Mouse (Mus musculus) thymus, adult 2 months (tissue): Measurements from ENCODE around the gene Dock8. TPM values are rescaled to one million over a fixed set of nuclear protein-coding genes. Genes with fewer than 3 reads are reported as not detected.

Experiments
- DNase-seq: peaks from one replicate; pipeline ENCODE4 v3.0.0; 2021
- H3K27ac ChIP-seq: fragments of 200-500 bp; 2 replicates; pipeline ENCODE4 v1.5.1; 2012; ENCODE audit warnings: low read length, control low read depth; ENCODE audit not compliant: control insufficient read depth, insufficient read depth
- H3K27me3 ChIP-seq: fragments of 200-500 bp; 2 replicates; pipeline ENCODE4 v1.6.1; 2012; ENCODE audit warnings: mild to moderate bottlenecking, low read length, moderate library complexity, mixed read lengths; ENCODE audit not compliant: control insufficient read depth, insufficient read depth
- H3K36me3 ChIP-seq: fragments of 200-500 bp; 2 replicates; pipeline ENCODE4 v1.6.1; 2012; ENCODE audit warnings: mild to moderate bottlenecking, low read length, moderate library complexity; ENCODE audit not compliant: control insufficient read depth, insufficient read depth
- H3K4me1 ChIP-seq: fragments of 200-500 bp; replicated peaks from 2 replicates; pipeline ENCODE4 v1.6.1; 2012; ENCODE audit warnings: low read length; ENCODE audit not compliant: control insufficient read depth, insufficient read depth
- H3K4me3 ChIP-seq: fragments of 200-500 bp; 2 replicates; pipeline ENCODE4 v1.5.1; 2012; ENCODE audit warnings: mild to moderate bottlenecking, low read length, control low read depth, moderate library complexity; ENCODE audit not compliant: control insufficient read depth, insufficient read depth
- CTCF ChIP-seq: fragments of 200-500 bp; IDR thresholded peaks from 2 replicates; pipeline ENCODE4 v1.5.1; 2012; ENCODE audit warnings: mild to moderate bottlenecking, control low read depth, low read length, moderate library complexity, borderline replicate concordance; ENCODE audit not compliant: control insufficient read depth, poor library complexity, insufficient read depth; ENCODE audit errors: extremely low read depth
- POLR2A ChIP-seq: fragments of 200-500 bp; IDR thresholded peaks from 2 replicates; pipeline ENCODE4 v1.6.1; 2012; ENCODE audit warnings: mild to moderate bottlenecking, low read length, control low read depth, moderate library complexity; ENCODE audit not compliant: control insufficient read depth, poor library complexity, insufficient read depth; ENCODE audit errors: extremely low read depth
- WGBS: fragments of 180-500 bp; shearing (Covaris S2); methylation state at CpG from one replicate; pipeline ENCODE4 v1.1.7; 2018; 5-methylcytosine and 5-hydroxymethylcytosine counted together
- polyA plus RNA-seq: library from polyadenylated mRNA; depleted of rRNA; stranded (reverse); fragments of >200 nt; gene quantifications from 2 replicates; pipeline ENCODE4 v1.2.3, GENCODE M21; 2012

Dock8 gene
- polyA plus RNA-seq, 1 experiment, result 87.3 TPM

- Histone ChIP-seq H3K27me3 (no peaks in the 10 kb centered on the region), H3K4me3 (no peak overlapping the region), H3K36me3 (peaks cover 92% of the 10 kb centered on the region), H3K4me1 (no peaks in the 10 kb centered on the region), H3K27ac (no peak overlapping the region)
- DNase-seq, result no peak
- TF ChIP-seq CTCF, result no peak
- no peak for TF ChIP-seq POLR2A
- 97% methylated on average over 17 of the region's 17 CpGs for WGBS
Observed at GRCm38 (mm10) chr19:25144110-25145028, 145.0 kb downstream of the Dock8 start.

GRCm38 (mm10) chr19:25145116-25145515 lies 145.8 kb downstream of the Dock8 start:
- DNase-seq, result no peak
- Histone ChIP-seq H3K36me3 (peaks cover 92% of the 10 kb centered on the region), H3K4me1 (no peaks in the 10 kb centered on the region), H3K4me3 (no peak overlapping the region), H3K27ac (no peak overlapping the region), H3K27me3 (no peaks in the 10 kb centered on the region)
- 96% methylated on average over 5 of the region's 5 CpGs for WGBS
- TF ChIP-seq POLR2A (no peak), CTCF (no peak)

GRCm38 (mm10) chr19:25146122-25146521 lies 146.8 kb downstream of the Dock8 start:
- DNase-seq, result no peak
- H3K4me1 ChIP-seq, result no peaks in the 10 kb centered on the region
- peaks cover 92% of the 10 kb centered on the region for H3K36me3 ChIP-seq
- H3K27ac ChIP-seq, result no peak overlapping the region
- H3K27me3 ChIP-seq, result no peaks in the 10 kb centered on the region
- 95% methylated on average over 4 of the region's 4 CpGs for WGBS
- no peak overlapping the region for H3K4me3 ChIP-seq
- TF ChIP-seq POLR2A (no peak), CTCF (no peak)

GRCm38 (mm10) chr19:25149788-25150187 lies 150.5 kb downstream of the Dock8 start:
- H3K27ac ChIP-seq, result no peak overlapping the region
- TF ChIP-seq POLR2A (no peak), CTCF (no peak)
- H3K4me3 ChIP-seq, result no peak overlapping the region
- H3K27me3 ChIP-seq, result no peaks in the 10 kb centered on the region
- no peak for DNase-seq
- WGBS, result 95% methylated on average over 8 of the region's 8 CpGs
- peaks cover 80% of the 10 kb centered on the region for H3K36me3 ChIP-seq
- H3K4me1 ChIP-seq, result no peaks in the 10 kb centered on the region

GRCm38 (mm10) chr19:25154506-25155178 lies 155.3 kb downstream of the Dock8 start:
- 96% methylated on average over 7 of the region's 7 CpGs for WGBS
- no peak overlapping the region for H3K27ac ChIP-seq
- DNase-seq, result no peak

GRCm38 (mm10) chr19:25155250-25155649 lies 155.9 kb downstream of the Dock8 start:
- Histone ChIP-seq H3K4me1 (no peaks in the 10 kb centered on the region), H3K27me3 (no peaks in the 10 kb centered on the region), H3K27ac (no peak overlapping the region), H3K4me3 (no peak overlapping the region), H3K36me3 (peaks cover 82% of the 10 kb centered on the region)
- no peak for TF ChIP-seq POLR2A
- no peak for TF ChIP-seq CTCF
- WGBS, result 98% methylated on average over 7 of the region's 7 CpGs
- DNase-seq, result no peak

More at GRCm38 (mm10) chr19:25154506-25155178, 155.3 kb downstream of the Dock8 start:
- no peak overlapping the region for H3K4me3 ChIP-seq
- no peak for TF ChIP-seq POLR2A
- TF ChIP-seq CTCF, result no peak
- peaks cover 82% of the 10 kb centered on the region for H3K36me3 ChIP-seq
- H3K27me3 ChIP-seq, result no peaks in the 10 kb centered on the region
- H3K4me1 ChIP-seq, result no peaks in the 10 kb centered on the region
